Mouse (Mus musculus) bone marrow, adult 2 months (tissue): ENCODE measurements around the gene Sdk2.

Experiments
- CTCF ChIP-seq: fragments of 200-500 bp; IDR thresholded peaks from 2 replicates; pipeline ENCODE4 v1.5.1; 2011; ENCODE audit warnings: low read length, control low read depth; ENCODE audit not compliant: control insufficient read depth, insufficient read depth
- POLR2A ChIP-seq: fragments of 200-500 bp; IDR thresholded peaks from 2 replicates; pipeline ENCODE4 v1.6.1; 2011; ENCODE audit warnings: low read depth, mild to moderate bottlenecking, control low read depth, low read length, borderline replicate concordance; ENCODE audit not compliant: control insufficient read depth

DNA sequence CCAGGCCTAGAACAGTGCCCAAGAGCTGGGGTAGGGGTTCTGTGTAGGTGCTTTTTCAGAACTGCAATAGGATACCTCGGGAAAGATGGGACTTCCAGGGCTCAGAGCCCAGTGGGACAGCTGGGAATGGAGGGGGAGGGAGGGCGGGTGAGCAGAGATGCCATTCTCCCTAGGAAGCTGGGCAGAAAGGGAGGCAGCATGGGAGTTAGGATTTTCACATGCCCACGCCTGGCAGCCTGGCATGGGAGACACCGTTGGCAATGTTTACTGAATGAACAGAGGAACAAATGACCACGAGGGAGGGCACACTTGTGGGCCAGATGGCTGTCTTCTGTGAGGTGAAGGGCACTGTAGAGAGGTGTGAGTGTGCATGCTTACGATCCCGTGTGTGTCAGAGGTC, 23.3 kb downstream of the Sdk2 start:
- TF ChIP-seq CTCF (no peak), POLR2A (no peak)
